Mouse (Mus musculus) kidney, adult 2 months (tissue): ENCODE data around the gene Ugt2b35. TPM values are rescaled to one million over a fixed set of nuclear protein-coding genes. Genes with fewer than 3 reads are reported as not detected.
"Not testable (repeated sequence)": the region's sequence is repeated elsewhere in the genome, so short reads cannot be mapped to it uniquely, and the experiment has no call there.

Experiments used
- DNase-seq: peaks from one replicate; pipeline ENCODE4 v3.0.0; 2021
- H3K27ac ChIP-seq: fragments of 200-500 bp; 2 replicates; pipeline ENCODE4 v1.5.1; 2012; ENCODE audit warnings: low read depth, low read length, control low read depth, inconsistent platforms; ENCODE audit not compliant: insufficient read depth
- H3K27me3 ChIP-seq: fragments of 200-500 bp; replicated peaks from 2 replicates; pipeline ENCODE4 v1.6.1; 2012; ENCODE audit warnings: mild to moderate bottlenecking, moderate library complexity, low read length, inconsistent platforms; ENCODE audit not compliant: control insufficient read depth, insufficient read depth
- H3K36me3 ChIP-seq: fragments of 200-500 bp; 2 replicates; pipeline ENCODE4 v1.6.1; 2012; ENCODE audit warnings: mild to moderate bottlenecking, moderate library complexity, low read length, inconsistent platforms; ENCODE audit not compliant: control insufficient read depth, insufficient read depth
- H3K4me1 ChIP-seq: fragments of 200-500 bp; 2 replicates; pipeline ENCODE4 v1.6.1; 2011; ENCODE audit warnings: low read length; ENCODE audit not compliant: control insufficient read depth, insufficient read depth
- H3K4me3 ChIP-seq: fragments of 200-500 bp; 2 replicates; pipeline ENCODE4 v1.5.1; 2011; ENCODE audit warnings: mild to moderate bottlenecking, low read depth, low read length, control low read depth; ENCODE audit not compliant: insufficient read depth
- CTCF ChIP-seq: fragments of 200-500 bp; conservative IDR thresholded peaks from 2 replicates; pipeline ENCODE4 v1.5.1; 2011; ENCODE audit warnings: low read depth, mild to moderate bottlenecking, control low read depth, low read length, moderate library complexity, mixed read lengths; ENCODE audit not compliant: insufficient read depth, insufficient read length
- POLR2A ChIP-seq: fragments of 200-500 bp; IDR thresholded peaks from one replicate; pipeline ENCODE4 v1.6.1; 2011; ENCODE audit warnings: low read depth, low read length, control low read depth
- WGBS: fragments of 180-500 bp; shearing (Covaris S2); methylation state at CpG from one replicate; pipeline ENCODE4 v1.1.7; 2018; 5-methylcytosine and 5-hydroxymethylcytosine counted together
- polyA plus RNA-seq: library from polyadenylated mRNA; depleted of rRNA; stranded (reverse); fragments of >200 nt; gene quantifications from 2 replicates; pipeline ENCODE4 v1.2.3, GENCODE M21; 2012; rRNA removed

The Ugt2b35 gene
- not detected in 2 replicates for polyA plus RNA-seq

DNA sequence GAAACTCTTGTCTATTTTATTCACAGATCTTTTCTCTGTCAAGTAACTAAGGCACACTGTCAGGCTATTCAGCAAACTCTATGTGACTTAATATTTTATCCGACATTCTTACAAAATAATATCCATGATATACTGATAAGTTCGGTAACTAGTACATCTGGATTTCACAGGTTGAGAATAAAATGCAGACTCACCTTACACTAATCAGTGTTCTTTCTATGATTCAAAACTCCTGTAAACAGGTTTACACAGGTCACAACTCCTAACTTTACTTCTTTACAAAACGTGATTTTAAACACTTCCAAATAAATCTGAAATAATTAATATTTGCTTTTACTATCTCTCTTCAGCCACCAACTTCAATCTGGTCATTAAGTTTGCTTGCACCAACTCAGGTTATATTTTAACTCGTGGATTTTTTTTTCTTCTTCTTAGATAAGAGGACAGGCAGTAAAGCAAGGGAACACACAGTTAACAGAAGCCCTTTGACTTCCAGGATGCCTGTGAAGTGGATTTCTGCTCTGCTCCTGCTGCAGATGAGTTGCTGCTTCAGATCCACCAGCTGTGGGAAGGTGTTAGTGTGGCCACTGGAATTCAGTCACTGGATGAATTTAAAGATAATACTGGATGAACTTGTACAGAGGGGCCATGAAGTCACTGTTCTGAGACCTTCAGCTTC is at the start of gene Ugt2b35:
Gene Ugt2b35, plus strand, starts transcription at position 466 of the 679 bp plus-strand sequence.
- no peak within 1 kb of the TSS for H3K27ac ChIP-seq
- TF ChIP-seq CTCF (no peak), POLR2A (no peak)
- H3K4me1 ChIP-seq, result no peaks in the 10 kb centered on the region
- WGBS, result 66% methylated on average over 4 of the region's 4 CpGs
- H3K27me3 ChIP-seq, result no peaks in the 10 kb centered on the region
- no peaks in the 10 kb centered on the region for H3K36me3 ChIP-seq
- H3K4me3 ChIP-seq, result no peak within 1 kb of the TSS
- DNase-seq, result no peak

DNA sequence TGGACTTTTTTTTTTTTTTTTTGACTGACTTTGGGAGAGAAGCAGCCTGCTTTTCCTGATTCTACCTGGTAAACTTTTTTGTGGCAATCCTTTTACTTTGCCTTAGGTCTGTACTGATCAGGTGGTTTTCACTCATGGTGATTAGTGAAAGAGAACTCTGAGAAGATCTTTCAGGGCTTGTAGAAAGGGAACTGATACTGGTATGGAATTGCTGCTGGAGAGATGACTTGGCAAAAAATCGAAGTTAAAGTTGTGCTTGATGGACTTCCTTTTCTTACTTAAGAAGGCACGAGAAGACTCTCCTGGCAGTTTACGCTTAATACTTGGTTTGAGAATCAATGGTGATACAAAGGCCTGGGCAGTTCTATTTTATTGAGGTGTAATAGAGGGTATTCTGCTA is 40.2 kb upstream of the Ugt2b35 start:
- H3K27ac ChIP-seq, result no peak overlapping the region
- no peak overlapping the region for H3K4me3 ChIP-seq
- H3K27me3 ChIP-seq, result no peaks in the 10 kb centered on the region
- WGBS, result 81% methylated on average over 3 of the region's 3 CpGs
- no peak for DNase-seq
- H3K4me1 ChIP-seq, result no peaks in the 10 kb centered on the region
- TF ChIP-seq CTCF, result no peak
- H3K36me3 ChIP-seq, result no peaks in the 10 kb centered on the region

DNA sequence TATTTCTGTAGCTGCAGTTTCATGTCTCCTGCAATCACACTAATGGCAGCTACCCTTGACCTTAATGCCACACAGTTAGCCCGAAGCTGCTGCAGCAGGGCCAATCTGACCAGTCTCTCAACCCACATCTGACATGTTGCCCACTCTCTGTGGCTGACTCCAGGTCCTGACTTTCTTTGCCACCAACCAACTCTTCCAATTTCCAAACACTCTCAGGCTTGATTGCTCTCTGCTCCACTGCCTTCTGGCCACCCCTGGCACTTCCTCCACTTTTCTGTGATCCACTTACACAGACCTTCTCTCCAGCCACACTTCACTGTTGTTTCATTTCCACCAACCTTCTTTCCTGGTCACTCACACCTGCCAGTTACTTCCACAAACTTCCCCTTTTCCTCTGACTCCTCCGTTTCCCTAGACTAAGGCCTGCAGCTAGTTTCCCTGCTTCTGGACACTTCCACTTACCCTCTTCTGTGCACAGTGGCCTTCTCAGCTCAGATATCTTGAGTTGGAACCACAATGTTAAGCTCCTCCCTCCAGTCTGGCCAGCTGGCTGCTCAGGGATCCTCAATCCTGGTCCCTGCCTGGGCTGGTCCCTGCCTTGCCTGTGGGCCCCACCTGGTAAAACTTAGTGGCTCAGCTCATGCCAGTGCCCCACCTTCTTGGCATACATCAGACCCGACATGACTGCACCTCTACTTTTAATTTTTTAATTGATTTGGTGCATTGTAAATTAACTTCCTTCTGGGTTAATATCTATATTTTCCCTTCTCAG is 38.9 kb upstream of the Ugt2b35 start:
- Histone ChIP-seq H3K27me3 (no peaks in the 10 kb centered on the region), H3K4me1 (no peaks in the 10 kb centered on the region), H3K27ac (no peak overlapping the region), H3K4me3 (no peak overlapping the region), H3K36me3 (no peaks in the 10 kb centered on the region)
- DNase-seq, result no peak
- 59% methylated on average over 3 of the region's 3 CpGs for WGBS
- TF ChIP-seq POLR2A (no peak), CTCF (no peak)

DNA sequence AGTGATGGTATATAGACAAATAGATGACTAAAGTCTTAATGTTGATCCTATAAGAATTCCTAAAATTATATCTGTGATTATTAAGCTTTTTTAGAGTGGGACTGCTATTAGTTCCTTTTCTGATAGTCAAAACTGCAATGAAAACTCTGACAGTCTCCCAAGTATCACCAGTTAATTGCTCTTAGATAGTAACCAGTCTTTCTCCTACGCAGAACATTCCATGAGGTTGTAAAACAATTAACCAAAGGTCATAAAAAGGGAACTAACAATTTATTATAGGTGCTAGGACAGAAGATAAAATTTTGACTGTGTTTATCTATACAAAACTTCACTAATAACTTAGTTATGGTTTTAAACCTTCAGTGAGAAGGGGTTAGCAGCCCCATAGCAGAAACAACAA is 37.8 kb upstream of the Ugt2b35 start:
- not testable (repeated sequence) for H3K27me3 ChIP-seq, H3K27ac ChIP-seq, H3K4me3 ChIP-seq, H3K4me1 ChIP-seq, DNase-seq, H3K36me3 ChIP-seq
- WGBS, result 47% methylated on average over 1 of the region's 1 CpGs

DNA sequence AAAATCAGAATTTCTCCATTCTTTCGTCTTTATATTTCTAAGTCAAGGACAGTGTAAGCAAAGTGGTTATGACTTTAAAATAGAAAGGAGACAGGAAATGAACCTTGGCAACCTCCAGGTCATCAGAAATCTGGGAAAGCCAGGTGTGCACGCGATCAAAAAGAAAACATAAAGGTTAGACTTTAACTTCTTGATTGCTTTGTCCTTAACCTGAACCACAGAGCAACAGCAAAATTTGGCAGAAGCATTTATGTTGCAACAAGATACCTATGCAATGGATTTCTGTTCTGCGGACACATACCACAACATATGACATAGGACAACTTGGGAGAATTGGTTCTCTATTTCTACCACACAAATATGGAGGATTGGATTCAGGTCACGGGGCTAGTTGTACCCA is 33.4 kb upstream of the Ugt2b35 start:
- H3K4me3 ChIP-seq, H3K4me1 ChIP-seq, H3K27ac ChIP-seq, H3K36me3 ChIP-seq, H3K27me3 ChIP-seq, DNase-seq: not testable (repeated sequence)
- WGBS, result 74% methylated on average over 5 of the region's 5 CpGs

DNA sequence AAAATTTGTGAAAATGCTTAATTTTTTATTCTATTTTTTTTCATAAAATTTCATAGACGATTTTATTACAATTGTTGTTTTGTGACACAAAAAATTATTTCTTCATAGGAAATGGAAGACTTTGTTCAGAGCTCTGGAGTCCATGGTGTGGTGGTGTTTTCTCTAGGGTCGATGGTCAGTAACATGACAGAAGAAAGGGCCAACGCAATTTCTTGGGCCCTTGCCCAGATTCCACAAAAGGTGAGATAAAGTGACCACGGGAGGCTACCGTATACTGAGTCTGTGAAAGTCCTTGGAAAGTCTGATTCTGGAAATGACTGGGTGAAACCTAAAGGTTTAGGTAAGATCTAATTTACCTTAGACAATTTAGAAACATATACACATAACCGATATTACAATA is 4.1 kb downstream of the Ugt2b35 start:
- 79% methylated on average over 6 of the region's 6 CpGs for WGBS
- TF ChIP-seq CTCF (no peak), POLR2A (no peak)
- no peaks in the 10 kb centered on the region for H3K36me3 ChIP-seq
- H3K4me1 ChIP-seq, result no peaks in the 10 kb centered on the region
- no peak overlapping the region for H3K27ac ChIP-seq
- no peak overlapping the region for H3K4me3 ChIP-seq
- DNase-seq, result no peak
- no peaks in the 10 kb centered on the region for H3K27me3 ChIP-seq

DNA sequence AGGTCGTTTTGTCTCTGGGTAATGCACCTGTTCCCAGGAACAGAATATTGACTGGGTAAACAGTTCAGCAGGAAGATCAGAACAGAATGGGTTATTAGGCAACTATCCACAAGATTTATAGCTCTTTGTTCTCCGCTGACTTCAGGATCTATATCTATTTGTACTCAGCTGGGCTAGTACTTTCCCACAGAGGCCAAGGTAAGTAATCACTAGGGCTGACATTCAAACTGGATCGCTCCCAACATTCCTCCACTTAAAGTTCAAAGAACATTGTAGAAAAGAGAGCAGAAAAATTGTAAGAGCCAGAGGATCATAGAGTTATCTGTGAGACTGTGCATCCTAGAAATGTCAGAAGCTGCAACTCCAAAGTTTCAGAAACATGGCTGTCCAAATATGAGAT is 14.8 kb downstream of the Ugt2b35 start:
- WGBS, result 59% methylated on average over 3 of the region's 3 CpGs
- no peak for DNase-seq
- TF ChIP-seq POLR2A (no peak), CTCF (no peak)
- H3K27ac ChIP-seq, result no peak overlapping the region
- H3K36me3 ChIP-seq, result no peaks in the 10 kb centered on the region
- no peak overlapping the region for H3K4me3 ChIP-seq
- no peaks in the 10 kb centered on the region for H3K4me1 ChIP-seq
- no peaks in the 10 kb centered on the region for H3K27me3 ChIP-seq

DNA sequence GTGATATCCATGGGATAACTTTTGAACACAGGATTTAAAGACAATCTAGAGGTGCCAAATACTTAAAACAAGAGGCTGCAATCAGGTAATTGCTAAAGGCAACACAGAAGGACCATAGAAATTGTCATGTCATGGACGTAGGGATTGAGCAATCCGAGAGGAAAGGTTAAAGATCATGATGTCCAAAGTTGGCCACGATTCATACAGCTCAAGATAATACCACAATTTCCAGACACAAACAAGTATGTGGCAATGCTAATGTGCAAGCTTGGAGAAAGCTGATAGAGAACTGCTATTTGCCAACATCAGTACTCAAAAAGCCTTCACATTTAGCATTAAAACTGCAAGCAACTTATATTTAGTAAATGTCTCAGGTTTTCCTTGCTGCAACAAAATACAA is 26.7 kb downstream of the Ugt2b35 start:
- H3K27ac ChIP-seq, result no peak overlapping the region
- H3K27me3 ChIP-seq, result no peaks in the 10 kb centered on the region
- H3K36me3 ChIP-seq, result no peaks in the 10 kb centered on the region
- no peaks in the 10 kb centered on the region for H3K4me1 ChIP-seq
- no peak overlapping the region for H3K4me3 ChIP-seq
- no peak for DNase-seq
- TF ChIP-seq CTCF (no peak), POLR2A (no peak)
- 78% methylated on average over 3 of the region's 3 CpGs for WGBS
